Mouse (Mus musculus) ovary, postnatal 14 days (tissue): ENCODE measurements around the gene Schip1.
"Not testable (repeated sequence)": the region's sequence is repeated elsewhere in the genome, so short reads cannot be mapped to it uniquely, and the experiment has no call there.

Experiments used
- DNase-seq: peaks from one replicate; pipeline ENCODE4 v3.0.0; 2022; ENCODE audit warnings: low spot score

Schip1 gene

DNA sequence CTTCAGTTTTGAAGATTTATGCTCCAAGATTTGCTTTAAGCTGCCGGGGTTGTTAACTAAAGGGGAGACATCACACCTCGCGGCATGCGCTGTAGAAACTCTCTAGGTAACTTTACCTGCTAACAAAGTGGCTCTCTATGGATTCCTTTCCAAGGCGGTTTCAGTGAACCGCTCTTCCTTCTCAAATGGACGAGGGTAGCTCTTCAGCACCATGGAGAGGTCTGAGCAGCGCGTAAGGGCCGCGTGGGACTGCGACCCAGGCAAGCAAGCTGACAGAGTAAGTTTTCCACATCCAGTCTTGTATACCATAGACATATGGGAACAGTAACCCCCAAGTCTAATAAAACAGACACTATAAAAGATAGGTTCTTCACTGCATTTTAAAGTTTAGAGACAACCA, at the start of gene Schip1:
TSS of gene Schip1 (plus strand) at position 72 of the 400 bp plus-strand sequence.
- peak; percentile 53 for DNase-seq

DNA sequence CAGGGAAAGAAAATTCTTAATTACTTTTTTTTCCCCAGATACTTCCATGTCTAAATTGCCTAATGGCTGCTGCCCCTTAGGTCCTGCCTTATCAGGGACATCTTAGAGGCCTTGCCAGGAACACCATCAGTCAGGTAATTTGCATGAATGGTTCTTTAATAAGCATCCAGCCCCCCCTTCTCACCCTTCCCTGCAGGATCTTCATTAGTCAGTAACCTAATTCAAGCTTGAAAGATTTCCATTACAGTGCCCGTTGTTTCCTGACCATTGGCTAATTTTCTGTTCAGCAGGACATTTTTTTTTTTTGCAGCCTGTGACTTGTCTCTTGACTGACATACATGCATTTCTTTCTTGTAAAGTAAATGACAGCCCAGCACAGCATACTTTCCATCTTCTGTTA, 48.8 kb upstream of the Schip1 start:
- no peak for DNase-seq

DNA sequence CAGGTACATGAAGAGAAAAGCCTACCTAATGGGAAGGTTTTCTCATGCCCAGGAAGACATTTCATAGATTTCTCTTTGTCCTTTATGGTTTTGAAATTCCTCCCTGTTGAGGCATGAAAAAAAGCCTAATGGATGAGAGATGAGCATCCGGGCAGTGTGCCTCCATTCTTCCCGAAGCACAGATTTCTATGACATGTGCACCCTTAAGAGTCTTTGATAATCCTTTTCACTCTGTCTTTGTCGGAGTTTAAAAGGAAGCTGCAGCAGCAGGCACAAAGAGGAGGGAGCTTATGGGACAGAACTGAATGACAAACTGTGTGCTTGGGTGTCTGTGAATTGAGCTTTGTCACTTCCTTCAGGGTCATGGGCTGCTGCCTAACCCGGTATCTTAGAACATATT, 45.2 kb upstream of the Schip1 start:
- DNase-seq = no peak

DNA sequence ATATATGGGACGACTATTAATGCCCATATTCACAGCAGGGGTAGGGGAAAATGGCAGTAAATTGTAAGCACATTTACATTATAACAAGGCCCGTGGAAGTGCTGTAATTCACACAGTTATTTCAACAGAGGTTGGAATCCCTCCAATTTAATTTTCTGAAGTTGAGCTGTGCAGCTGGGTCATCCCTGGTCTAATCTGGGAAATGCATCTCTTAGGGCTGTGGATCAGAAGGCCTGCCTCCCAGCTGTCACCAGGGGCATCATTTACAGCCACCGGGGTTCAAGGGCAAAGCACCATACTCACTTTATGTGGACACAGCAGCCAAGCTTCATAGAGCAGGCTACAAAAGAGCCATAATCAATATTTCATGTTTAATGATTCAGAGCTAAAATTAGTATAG, 28.5 kb upstream of the Schip1 start:
- DNase-seq = no peak

DNA sequence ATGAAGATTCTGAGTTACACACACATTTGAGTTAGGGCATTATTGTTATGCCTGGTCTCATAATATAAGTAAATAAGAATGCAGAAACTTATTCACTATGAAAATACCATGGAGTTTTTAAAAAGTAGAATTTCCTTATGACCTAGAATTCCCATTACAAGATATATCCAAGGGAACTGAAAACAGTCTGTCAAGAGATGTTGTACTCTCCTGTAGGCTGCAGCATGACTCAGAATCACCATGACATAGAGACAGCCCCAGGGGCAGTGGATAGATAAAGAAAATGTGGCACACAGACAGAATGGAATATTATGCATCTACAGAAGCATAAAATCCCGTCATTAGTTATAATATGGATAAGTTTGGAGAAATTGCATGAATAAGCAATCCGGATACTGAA, 21.7 kb upstream of the Schip1 start:
- no peak for DNase-seq

DNA sequence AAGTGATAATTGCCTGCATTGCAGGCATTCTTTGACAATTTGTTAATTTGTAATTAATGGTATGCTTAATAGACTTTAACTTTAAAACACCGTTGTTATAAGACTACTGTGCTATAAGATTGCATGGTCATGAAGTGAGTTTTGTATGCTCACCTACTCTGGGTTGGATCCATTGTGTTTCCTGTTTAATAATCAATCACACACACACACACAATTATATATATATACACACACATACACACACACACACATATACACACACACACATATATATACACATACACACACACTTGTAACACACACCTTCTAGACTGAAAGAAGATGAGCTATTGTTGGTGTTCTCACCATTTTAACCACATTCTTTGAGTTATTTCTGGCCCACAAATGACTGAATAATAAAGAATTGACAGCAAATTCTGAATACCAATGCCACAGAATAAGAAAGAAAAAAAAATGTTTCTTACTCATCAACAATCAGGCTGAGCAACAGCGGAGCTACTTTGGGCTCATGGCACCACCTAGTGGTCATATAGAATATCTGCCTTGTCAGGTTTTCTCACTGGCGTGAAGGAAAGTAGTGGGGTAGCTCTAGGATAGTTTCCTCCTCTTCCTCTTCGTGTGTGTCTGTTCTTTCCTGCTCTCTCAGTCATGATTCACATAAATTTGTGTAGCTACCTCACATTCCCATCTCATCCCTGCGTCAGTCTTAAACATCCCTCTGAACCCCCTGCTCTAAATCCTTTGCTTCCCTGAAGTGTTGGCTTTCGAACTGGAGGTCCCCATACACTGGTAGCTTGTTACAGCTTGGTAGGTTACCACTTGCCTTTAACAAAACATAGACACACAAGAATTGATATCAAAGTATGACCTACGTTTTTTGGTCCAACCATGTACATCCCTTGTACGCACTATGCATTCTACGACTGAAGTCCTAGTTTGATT, 18.9 kb upstream of the Schip1 start:
- DNase-seq = peak; percentile 15

DNA sequence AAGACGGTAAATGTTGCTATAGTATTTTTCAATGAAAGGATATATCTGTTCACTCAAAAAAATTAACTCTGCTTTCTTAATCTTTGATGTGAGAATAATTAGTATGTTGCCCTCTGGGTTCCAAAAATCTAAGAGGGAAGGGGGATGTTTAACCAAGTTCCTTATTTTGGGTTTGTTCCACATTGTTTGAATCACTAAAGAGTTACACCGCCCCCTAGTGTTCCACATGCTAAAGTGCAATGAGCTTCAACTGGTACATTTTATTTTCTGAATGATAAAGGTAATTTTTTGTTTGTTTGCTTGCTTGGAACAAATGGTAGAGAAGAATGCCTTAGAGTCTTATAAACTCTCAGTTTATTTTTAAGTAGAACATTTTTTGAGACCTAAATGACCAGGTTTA, 11.1 kb upstream of the Schip1 start:
- DNase-seq = no peak

DNA sequence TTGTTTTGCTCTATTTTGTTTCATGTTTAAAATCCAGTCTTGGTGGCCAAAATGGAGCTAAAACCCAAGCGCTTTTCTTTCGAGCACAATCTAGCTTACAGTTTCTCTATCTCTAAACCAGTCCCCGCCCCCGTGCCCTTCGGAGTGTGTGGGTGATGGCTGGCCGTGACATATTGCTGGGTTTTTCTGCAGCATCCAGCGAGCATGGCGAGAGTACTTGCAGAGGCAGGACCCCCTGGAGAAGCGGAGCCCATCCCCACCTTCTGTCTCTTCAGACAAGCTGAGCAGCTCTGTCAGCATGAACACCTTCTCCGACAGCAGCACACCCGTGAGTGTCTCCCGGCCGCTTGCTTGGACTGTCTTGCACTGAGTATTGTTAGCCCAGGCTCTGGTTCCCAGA, 9.5 kb upstream of the Schip1 start:
- DNase-seq = no peak

DNA sequence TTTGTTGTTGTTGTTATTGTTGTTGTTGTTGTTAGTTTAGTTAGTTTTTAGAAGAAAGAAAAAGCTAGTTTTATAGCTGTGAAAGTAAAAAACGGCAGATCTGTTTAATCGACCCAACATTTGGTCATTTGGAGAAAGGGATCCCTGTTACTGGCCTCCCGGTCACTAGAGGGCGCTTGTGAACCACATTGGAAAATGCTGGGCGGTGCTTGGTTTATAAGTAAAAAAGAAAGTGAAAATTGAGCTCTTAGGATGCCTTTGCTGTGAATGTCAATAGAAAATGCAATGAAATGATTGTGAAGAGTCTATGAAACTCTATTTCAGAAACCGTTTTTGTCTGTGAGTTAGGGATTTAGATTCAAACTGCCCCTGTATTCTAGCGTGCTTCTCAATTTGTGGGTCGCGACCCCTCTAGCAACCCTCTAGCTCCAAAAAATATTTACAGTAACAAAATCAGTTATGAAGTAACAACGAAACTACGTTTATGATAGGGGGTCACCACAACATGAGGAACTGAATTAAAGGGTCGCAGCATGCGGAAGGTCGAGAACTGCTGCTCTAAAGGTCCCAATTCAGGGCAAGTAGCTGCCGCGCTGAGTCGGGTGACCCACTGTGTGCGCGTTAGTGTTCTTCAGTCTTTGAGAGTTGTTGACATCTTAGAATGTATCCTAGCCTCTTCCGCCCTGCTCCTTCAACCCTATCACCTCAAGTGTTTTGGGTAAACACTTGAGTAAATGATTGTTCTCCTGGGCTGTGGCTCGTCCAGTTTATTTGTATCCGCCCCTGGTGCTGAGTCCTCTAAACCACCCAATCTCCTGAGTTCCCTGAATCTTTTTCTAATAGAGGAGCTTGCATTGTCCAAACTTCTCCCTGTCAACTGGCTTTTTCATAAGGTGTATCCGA, 8.0 kb upstream of the Schip1 start:
- DNase-seq = peak; percentile 80

DNA sequence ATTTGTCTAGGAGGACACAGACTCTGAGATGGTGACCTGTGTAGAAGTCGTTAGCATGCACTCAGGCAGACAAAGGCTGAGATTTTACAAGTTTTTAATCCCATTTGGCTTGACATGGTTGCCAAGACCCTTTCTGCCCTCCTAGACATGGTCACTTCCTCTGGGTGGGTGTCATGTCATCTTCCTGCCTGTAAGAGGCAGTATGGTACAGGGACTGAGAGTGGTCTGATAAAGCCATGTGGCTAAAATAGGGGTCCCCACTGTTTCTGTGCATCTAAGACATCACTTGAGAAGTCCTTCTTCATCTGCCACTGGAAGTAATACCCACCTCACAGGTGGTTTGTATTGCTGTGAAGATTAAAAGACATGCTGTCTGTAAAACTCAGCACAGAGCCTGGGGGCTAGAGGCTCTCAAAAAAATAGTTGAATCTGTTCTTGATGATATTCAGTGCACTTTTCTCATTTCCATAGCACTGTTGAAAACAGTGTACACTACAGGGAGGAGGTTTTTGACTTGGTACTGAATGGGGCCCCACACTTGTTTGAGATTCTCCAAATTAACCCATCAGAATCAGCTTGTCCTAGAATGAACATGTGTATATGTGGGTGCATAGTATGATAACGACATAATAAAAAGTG, 5.3 kb upstream of the Schip1 start:
- DNase-seq = peak; percentile 9

DNA sequence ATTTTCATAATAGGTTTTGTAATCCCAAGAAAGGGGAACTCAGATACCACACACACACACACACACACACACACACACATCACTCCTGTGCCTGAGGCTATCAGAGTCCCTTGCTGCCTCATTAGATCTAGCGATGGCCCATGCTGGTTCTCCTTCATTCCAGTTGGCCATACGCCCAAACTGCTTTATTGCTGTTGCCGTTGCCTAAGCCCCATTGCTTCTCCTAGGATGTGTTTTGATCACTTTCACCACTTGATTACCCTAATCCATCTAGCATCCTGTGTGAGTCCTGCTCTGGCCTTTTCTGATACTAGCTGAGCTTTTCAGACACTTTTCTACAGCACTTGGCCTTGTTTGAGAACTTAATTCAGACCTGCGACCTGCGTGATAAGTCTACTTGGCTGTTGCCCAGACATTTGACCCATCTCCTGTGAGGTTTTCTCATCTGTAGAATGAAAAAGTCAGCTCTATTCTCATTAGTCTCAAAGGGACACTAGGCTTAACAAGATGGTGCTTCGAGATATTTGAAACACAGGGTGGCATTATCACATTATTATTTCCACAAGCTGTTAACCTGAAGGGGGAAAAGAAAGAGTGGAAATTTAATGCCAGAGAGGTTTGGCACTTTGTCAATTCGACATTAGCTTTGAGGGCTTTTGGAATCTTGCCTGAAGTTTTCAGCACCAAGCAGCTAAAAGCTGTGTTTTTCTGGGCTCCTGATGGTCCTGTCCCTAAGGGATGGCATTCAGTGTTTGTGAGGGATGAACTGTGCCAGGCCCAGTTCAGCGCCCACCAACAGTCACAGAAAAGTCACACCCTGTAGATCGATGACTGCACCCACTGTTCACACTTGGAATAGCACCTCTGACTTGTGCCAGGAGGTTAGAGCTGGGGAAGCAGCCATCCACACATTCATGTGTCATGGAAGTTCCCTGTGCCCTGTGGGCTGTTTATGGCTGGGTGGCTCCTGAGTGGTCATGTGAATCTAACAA, 7.1 kb downstream of the Schip1 start:
- DNase-seq = no peak

DNA sequence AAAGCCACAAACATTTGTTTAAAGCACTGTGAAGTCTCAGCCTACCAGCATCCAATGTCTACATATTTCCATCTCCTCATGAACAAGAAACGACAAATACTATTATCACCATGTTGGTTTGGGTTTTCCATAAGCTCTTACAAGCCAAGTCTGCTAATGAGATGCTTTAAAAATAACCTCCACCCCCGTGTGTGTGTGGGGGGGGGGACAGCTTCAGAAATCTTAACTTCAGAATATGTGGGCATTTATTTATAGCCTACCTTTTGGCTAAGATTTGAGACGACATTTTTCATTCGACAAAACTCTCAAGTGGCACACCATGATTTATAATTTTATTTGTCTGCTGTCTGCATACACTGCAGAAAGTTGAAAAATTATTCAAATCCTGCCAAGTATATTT, 12.8 kb downstream of the Schip1 start:
- no peak for DNase-seq

DNA sequence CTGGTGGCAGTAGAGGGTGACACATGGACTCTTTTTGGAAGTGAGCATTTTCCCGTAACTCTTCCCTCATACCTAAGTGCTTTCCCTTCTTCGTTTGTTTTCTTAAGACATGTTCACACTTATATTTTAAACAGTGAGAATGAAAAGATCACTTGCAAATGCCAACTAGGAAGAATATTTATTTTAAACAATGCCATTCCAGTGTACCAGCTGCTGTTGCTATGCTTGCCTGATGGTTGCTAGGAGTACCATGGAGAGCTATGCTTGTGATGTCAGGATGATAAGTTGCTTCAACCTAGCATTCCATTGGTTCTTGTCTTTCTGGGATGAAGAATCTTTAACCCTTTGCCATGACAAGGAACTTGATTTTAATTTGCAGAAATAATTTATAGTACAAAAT, 20.4 kb downstream of the Schip1 start:
- DNase-seq = no peak

DNA sequence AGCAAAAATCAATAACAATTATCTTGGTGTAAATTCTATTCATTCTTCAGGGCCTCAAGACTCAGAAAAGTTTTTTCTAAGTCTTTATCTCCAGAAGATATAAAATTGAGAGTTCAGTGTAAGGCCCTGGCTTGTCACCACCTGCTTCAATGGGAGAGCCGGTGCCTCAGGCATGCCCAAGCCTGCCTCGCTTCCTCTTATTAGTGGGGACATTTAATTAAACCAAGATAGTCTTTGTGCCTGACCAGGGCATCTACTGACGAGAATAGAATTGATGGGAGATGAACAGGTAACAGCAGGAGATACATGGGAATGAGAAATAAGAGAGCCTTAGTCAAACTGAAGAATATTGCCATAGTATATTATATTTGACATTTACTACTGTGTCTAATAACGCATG, 27.5 kb downstream of the Schip1 start:
- DNase-seq = no peak

DNA sequence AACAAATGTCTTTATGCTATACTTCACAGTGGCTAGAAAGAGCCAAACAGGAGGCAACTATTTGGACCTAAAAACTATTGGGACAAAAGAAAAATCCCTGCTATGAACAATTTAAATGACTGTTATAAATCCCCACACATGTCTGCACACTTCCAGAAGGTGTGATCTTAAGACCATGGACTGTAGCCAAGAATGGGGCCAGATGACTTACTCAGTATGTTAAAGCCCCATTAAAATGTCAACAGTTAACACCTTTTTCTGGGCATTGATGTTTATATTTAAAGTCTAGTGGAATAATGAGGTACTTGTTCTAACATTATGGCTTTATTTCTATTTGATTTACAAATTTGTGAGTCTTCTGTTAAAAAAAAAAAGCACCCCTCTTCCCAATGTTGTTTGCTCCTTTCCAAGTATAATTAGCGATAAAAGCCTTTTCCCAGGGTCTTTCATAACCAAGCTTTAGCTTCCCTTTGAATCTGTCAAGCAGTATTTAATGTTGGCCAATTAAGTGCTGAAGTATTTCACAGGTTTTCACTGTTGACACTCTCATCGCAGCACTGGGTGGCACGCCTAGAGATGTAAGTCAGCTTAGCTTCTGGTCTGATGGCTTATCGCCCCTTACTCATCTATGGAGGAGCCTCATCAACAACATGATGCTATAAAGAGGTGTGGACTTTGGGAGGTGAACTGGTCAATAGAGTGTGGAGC, 32.3 kb downstream of the Schip1 start:
- DNase-seq = no peak

DNA sequence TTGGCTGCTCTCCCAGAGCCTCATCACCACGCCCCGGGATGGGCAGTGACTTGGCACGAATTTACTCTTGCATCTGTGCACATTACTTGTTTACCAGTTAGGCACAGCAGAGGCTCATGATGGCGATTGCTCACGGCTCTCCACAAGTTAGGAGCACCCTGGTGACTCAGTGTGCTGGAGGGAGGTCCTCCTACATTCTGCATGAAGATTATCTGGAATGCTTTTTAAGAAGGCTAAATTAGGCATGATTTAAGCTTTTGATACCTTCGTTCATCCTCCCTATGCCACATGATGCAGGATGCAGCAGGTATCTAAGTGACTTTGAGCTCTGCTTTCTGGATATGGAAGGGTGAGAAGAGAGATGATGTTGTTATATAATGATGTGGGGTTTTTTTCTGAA, 35.0 kb downstream of the Schip1 start:
- DNase-seq = not testable (repeated sequence)

DNA sequence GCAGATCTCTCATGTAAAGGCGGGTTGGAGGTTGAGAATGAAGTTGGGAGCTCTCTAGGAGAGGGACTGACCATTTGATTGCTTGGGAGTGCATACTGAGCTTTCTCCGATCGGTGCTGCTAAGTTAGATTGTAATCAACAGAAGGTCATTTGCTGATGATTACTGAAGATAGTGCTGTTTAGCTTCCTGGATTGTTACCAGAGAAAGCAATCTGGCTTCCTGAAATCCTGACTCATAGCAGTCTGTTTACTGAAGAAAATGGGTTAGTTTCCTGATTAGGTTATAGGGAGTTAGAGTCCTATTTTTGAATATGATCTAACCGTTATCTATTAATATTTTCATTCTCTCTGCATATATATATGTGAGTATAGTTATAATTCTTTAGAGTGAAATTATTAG, 36.7 kb downstream of the Schip1 start:
- no peak for DNase-seq

DNA sequence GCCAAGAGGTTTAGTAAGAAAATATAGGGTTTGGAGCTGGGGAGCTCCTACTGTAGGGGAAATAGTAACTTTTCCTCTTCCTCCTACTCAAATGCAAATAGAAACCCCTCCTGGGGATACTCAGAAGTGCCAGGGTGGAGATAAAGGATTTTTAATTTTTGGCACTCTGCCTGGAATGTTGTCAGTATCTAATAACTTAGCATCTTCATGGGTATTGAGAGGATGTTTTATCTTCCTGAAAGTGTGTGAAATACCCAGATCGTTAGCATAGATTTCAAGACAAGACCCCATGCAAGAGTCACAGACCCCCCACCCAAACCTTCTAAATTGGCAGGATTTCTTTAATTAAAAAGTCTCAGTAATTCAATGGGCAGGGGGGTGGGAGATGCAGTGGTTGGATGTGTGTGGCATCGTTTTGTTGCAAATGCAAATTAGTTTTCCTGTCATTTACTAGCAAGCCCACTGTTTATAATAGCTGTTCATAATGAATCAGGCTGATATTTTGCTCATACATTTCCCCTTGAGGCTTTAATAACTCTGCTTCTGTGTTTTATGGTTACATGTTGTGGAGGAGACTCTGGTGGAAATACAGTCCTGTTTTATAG, 40.6 kb downstream of the Schip1 start:
- no peak for DNase-seq

DNA sequence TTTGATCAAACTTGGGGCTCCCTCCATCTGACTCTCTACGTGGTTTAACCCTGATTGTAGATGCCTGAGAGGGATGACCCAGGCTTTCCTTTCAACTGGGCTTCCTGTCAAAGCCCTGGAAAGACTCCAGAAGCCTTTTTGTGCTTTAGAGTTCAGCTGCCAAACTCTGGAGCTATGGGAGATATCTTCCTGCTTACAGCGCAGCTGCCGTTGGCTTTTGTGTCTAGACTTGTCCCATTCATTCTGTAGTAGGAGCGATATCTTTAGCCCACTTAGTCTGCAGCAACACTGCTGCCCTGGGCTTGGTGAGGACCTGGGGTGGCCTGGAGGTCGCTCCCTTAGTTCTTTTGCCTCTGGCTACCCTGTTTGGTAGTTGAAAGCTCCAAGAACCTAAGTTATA, 56.7 kb downstream of the Schip1 start:
- no peak for DNase-seq

DNA sequence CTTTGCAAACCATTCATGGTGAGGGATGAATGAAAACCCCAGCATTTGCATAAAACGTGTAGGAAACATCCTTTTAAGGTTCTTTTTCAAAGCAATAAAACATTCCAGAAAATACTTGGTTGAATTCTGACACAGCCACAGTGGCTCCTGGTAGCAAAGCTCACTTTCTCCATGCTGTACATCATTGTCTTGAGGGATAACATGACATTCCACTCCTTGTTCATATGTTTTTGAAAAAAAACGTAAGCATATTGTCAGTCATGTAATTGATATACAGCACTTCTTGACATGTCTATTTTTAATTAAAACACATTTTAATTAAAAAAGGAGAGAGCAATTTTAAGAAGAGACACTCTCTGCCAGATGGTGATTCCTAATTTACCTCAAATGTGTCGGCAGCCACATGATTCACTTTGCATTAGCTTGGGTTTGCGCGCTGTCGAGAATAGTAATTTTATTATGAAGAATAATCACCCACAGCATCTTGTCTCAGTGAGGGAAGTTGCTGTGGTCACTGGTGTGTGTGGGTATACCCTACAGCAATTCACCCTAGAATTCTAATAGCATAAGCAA, 61.8 kb downstream of the Schip1 start:
- DNase-seq = no peak
